Comparison of ENCODE assay signal across 8 mouse cellular contexts in genomic region chr4:120149142-120149524, GRCm38 (mm10). TPM values are rescaled to one million over a fixed set of nuclear protein-coding genes. Genes with fewer than 3 reads are reported as not detected.
DNase-seq lines count a peak whose midpoint lies in the region; ATAC-seq lines count a peak whose summit lies in the region.

No protein-coding gene starts in this region.

- peaks cover 35% of the 10 kb centered on the region for H3K4me1 ChIP-seq in heart, embryonic 15.5 days (replicated peaks)
- H3K4me1 ChIP-seq in forebrain, embryonic 13.5 days, result peaks cover 12% of the 10 kb centered on the region
- H3K4me1 ChIP-seq in liver, embryonic 13.5 days (replicated peaks), result peaks cover 4% of the 10 kb centered on the region
- peaks cover 7% of the 10 kb centered on the region for H3K4me1 ChIP-seq in stomach, embryonic 15.5 days

- H3K4me3 ChIP-seq in heart, embryonic 15.5 days, result no peak overlapping the region; the same call in 1 of the 2 replicates
- H3K4me3 ChIP-seq in forebrain, embryonic 13.5 days, result peak overlapping the region; percentile 24; the same call in 1 of the 2 replicates
- no peak overlapping the region for H3K4me3 ChIP-seq in liver, embryonic 13.5 days (replicated peaks)
- 0 out of 2 replicates have a peak overlapping the region, but pooled peaks have one; percentile 19 for H3K4me3 ChIP-seq in stomach, embryonic 15.5 days (replicated peaks)

- no peaks in the 10 kb centered on the region for H3K9me3 ChIP-seq in heart, embryonic 15.5 days (replicated peaks)
- no peaks in the 10 kb centered on the region for H3K9me3 ChIP-seq in forebrain, embryonic 13.5 days (replicated peaks)
- no peaks in the 10 kb centered on the region for H3K9me3 ChIP-seq in liver, embryonic 13.5 days (replicated peaks)
- no peaks in the 10 kb centered on the region for H3K9me3 ChIP-seq in stomach, embryonic 15.5 days

- H3K27ac ChIP-seq in heart, embryonic 15.5 days, result peak overlapping the region; percentile 67
- H3K27ac ChIP-seq in forebrain, embryonic 13.5 days, result peak overlapping the region; percentile 15; the same call in 1 of the 2 replicates
- H3K27ac ChIP-seq in liver, embryonic 13.5 days, result no peak overlapping the region
- H3K27ac ChIP-seq in stomach, embryonic 15.5 days, result peak overlapping the region; percentile 57

- intact Hi-C loops in gastrocnemius, postnatal 14 days (cut with DNase I; ENCODE audit: low total_unique reads), result no loop called here

- peaks cover 6% of the 10 kb centered on the region; the same call in 1 of the 2 replicates for H3K27me3 ChIP-seq in heart, embryonic 15.5 days
- H3K27me3 ChIP-seq in forebrain, embryonic 13.5 days, result peaks cover 5% of the 10 kb centered on the region; the same call in 1 of the 2 replicates
- peaks cover 31% of the 10 kb centered on the region for H3K27me3 ChIP-seq in liver, embryonic 13.5 days
- no peaks in the 10 kb centered on the region for H3K27me3 ChIP-seq in stomach, embryonic 15.5 days (replicated peaks)

- H3K4me2 ChIP-seq in heart, embryonic 15.5 days, result peak overlapping the region; percentile 52
- peak overlapping the region; percentile 56 for H3K4me2 ChIP-seq in forebrain, embryonic 13.5 days
- peak overlapping the region; percentile 46 for H3K4me2 ChIP-seq in liver, embryonic 13.5 days
- peak overlapping the region; percentile 58 for H3K4me2 ChIP-seq in stomach, embryonic 15.5 days

- H3K36me3 ChIP-seq in heart, embryonic 15.5 days, result no peaks in the 10 kb centered on the region
- H3K36me3 ChIP-seq in forebrain, embryonic 13.5 days (ENCODE audit: poor library complexity, severe bottlenecking), result no peaks in the 10 kb centered on the region
- no peaks in the 10 kb centered on the region for H3K36me3 ChIP-seq in liver, embryonic 13.5 days
- no peaks in the 10 kb centered on the region for H3K36me3 ChIP-seq in stomach, embryonic 15.5 days

- DNase-seq in heart, adult 11 months, result no peak
- DNase-seq in R1 (ENCODE audit: low read depth, low spot score), result peak; percentile 84
- no peak for DNase-seq in liver, embryonic 13.5 days
- DNase-seq in gastrocnemius, postnatal 14 days, result no peak
- DNase-seq in c-Kit-positive CD71-positive TER-119-positive erythroid progenitor cells, embryonic 14.5 days (ENCODE audit: low spot score), result no peak

- WGBS in heart, embryonic 15.5 days, result 47% methylated on average over 3 of the region's 3 CpGs
- 31% methylated on average over 3 of the region's 3 CpGs for WGBS in forebrain, embryonic 13.5 days
- WGBS in liver, embryonic 13.5 days (ENCODE audit: insufficient replicate concordance), result 25% methylated on average over 3 of the region's 3 CpGs
- 50% methylated on average over 3 of the region's 3 CpGs for WGBS in stomach, embryonic 15.5 days

- ATAC-seq in heart, embryonic 15.5 days (replicated peaks; ENCODE audit: insufficient number of reproducible peaks, insufficient read depth, low FRiP score, low read depth), result no peak
- peak; percentile 50 for ATAC-seq in forebrain, embryonic 13.5 days
- ATAC-seq in liver, embryonic 13.5 days (ENCODE audit: low read depth), result no peak
- ATAC-seq in stomach, embryonic 15.5 days (ENCODE audit: insufficient read depth, low FRiP score, low read depth), result no peak

- no peak overlapping the region for H3K9ac ChIP-seq in heart, embryonic 15.5 days
- H3K9ac ChIP-seq in forebrain, embryonic 13.5 days, result peak overlapping the region; percentile 63
- H3K9ac ChIP-seq in liver, embryonic 13.5 days, result no peak overlapping the region
- H3K9ac ChIP-seq in stomach, embryonic 15.5 days, result no peak overlapping the region

RNA-seq across cellular contexts. Expression of gene Edn2, which starts 11.9 kb away (rescaled TPM):
- 0.54 and 0.71 TPM in 2 replicates for polyA plus RNA-seq in heart, embryonic 15.5 days (2015; fragmentation: Nextera tagmentation; extraction: Ambion mirVana)
- polyA plus RNA-seq in forebrain, embryonic 13.5 days (2015; fragmentation: Nextera tagmentation; extraction: Ambion mirVana), result 0.18 and 0.31 TPM in 2 replicates
- polyA plus RNA-seq in liver, embryonic 13.5 days (2015; fragmentation: Nextera tagmentation; extraction: Ambion mirVana), result 0.07 and 0.24 TPM in 2 replicates
- 3.7 and 3.8 TPM in 2 replicates for polyA plus RNA-seq in stomach, embryonic 15.5 days (2015; fragmentation: Nextera tagmentation; extraction: Ambion mirVana)
- total RNA-seq in gastrocnemius, postnatal 14 days (2021), result not detected

Comparison
In these comparisons a context has a peak if more than half of its experiments do, and no peak if none do; other contexts are left out.
1. H3K4me3 ChIP-seq: peak in forebrain, embryonic 13.5 days (single experiment) and stomach, embryonic 15.5 days (single experiment); none in heart, embryonic 15.5 days (single experiment) and liver, embryonic 13.5 days (single experiment).
2. Peak in every context shown above with its lines, with median percentiles within 50 percentile points of each other: H3K4me2 ChIP-seq.